21 mouse cellular contexts compared by ENCODE assay signal in the genomic region with DNA sequence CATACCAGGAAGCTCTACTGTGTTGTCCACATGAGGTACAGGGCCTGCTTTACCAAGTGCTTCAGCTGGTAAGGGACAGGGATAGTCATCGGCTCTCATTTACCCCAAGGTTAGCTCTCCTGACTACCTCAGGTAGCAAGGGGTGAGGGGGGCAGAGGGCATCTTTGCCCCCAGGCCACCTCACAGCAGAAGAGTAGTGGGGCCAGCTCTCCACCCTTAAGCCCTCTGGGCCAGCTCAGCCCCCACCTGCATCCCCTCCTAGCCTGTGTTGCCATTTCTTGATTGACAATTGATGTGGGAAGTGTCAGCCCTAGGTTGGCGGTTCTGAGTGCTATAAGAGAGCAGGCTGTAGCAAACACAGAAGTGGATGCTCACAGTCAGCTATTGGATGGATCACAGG. TPM values are rescaled to one million over a fixed set of nuclear protein-coding genes. Genes with fewer than 3 reads are reported as not detected.
DNase-seq lines count a peak whose midpoint lies in the region; ATAC-seq and TF ChIP-seq lines count a peak whose summit lies in the region.
"Had no signal": no experiment of that assay in that cellular context is flagged by ENCODE, and none has a peak within 500 bp of the region (broad histone marks: within the 10 kb centered on the region; RNA-seq: fewer than 3 reads in every experiment).

No protein-coding gene starts in this region.

- 0 out of 2 replicates have a peak, but pooled peaks have one; percentile 29 for ATAC-seq in embryonic facial prominence, embryonic 15.5 days (ENCODE audit: insufficient number of reproducible peaks, low FRiP score, low TSS enrichment, low read depth)
- ATAC-seq in hindbrain, embryonic 13.5 days (ENCODE audit: low FRiP score) = peak; percentile 52; the same call in 1 of the 2 replicates
- ATAC-seq in hindbrain, postnatal 0 days = no peak
- ATAC-seq in midbrain, embryonic 11.5 days (ENCODE audit: low FRiP score) = peak; percentile 38; the same call in 1 of the 2 replicates
- no peak for ATAC-seq in midbrain, postnatal 0 days (ENCODE audit: low FRiP score)
- ATAC-seq: activated CD4-positive, CD25-positive, alpha-beta regulatory T cell, adult 4 months; forebrain, embryonic 14.5 days; hindbrain, embryonic 16.5 days; inflammation-experienced regulatory T-cells, adult 6 months; intestine, embryonic 16.5 days had no signal

- H3K4me2 ChIP-seq in embryonic facial prominence, embryonic 15.5 days (replicated peaks) = no peak overlapping the region
- H3K4me2 ChIP-seq in hindbrain, embryonic 13.5 days = no peak overlapping the region
- H3K4me2 ChIP-seq in hindbrain, postnatal 0 days (ENCODE audit: low read depth, low read length) = no peak overlapping the region
- H3K4me2 ChIP-seq in midbrain, embryonic 11.5 days = no peak overlapping the region
- H3K4me2 ChIP-seq in midbrain, postnatal 0 days (ENCODE audit: low read depth, low read length, poor library complexity, severe bottlenecking) = no peak overlapping the region
- H3K4me2 ChIP-seq: heart, embryonic 13.5 days had no signal

- no peaks in the 10 kb centered on the region for H3K4me1 ChIP-seq in embryonic facial prominence, embryonic 15.5 days
- H3K4me1 ChIP-seq in embryonic facial prominence, embryonic 10.5 days = no peaks in the 10 kb centered on the region
- H3K4me1 ChIP-seq in hindbrain, embryonic 13.5 days (replicated peaks) = no peaks in the 10 kb centered on the region
- H3K4me1 ChIP-seq in hindbrain, postnatal 0 days (ENCODE audit: insufficient read depth, low read length) = no peaks in the 10 kb centered on the region
- H3K4me1 ChIP-seq in midbrain, embryonic 11.5 days (ENCODE audit: control insufficient read depth, insufficient read depth, low read length) = no peaks in the 10 kb centered on the region
- no peaks in the 10 kb centered on the region for H3K4me1 ChIP-seq in midbrain, postnatal 0 days (ENCODE audit: insufficient read depth, low read length)
- H3K4me1 ChIP-seq: heart, embryonic 10.5 days; heart, embryonic 13.5 days had no signal

- H3K9me3 ChIP-seq in embryonic facial prominence, embryonic 15.5 days (replicated peaks) = no peaks in the 10 kb centered on the region
- no peaks in the 10 kb centered on the region for H3K9me3 ChIP-seq in embryonic facial prominence, embryonic 10.5 days
- no peaks in the 10 kb centered on the region for H3K9me3 ChIP-seq in hindbrain, embryonic 13.5 days
- no peaks in the 10 kb centered on the region for H3K9me3 ChIP-seq in hindbrain, postnatal 0 days (ENCODE audit: low read length)
- no peaks in the 10 kb centered on the region for H3K9me3 ChIP-seq in midbrain, embryonic 11.5 days (ENCODE audit: control insufficient read depth, low read length)
- no peaks in the 10 kb centered on the region for H3K9me3 ChIP-seq in midbrain, postnatal 0 days (ENCODE audit: low read length)
- H3K9me3 ChIP-seq: heart, embryonic 10.5 days; heart, embryonic 13.5 days had no signal

- no peak for TF ChIP-seq CTCF in hindbrain, postnatal 0 days (IDR thresholded peaks at IDR 0.05; ENCODE audit: low read depth)
- TF ChIP-seq CTCF in midbrain, postnatal 0 days (IDR thresholded peaks at IDR 0.05) = no peak

- no peak overlapping the region for H3K9ac ChIP-seq in embryonic facial prominence, embryonic 15.5 days
- H3K9ac ChIP-seq in hindbrain, embryonic 13.5 days = no peak overlapping the region
- H3K9ac ChIP-seq in hindbrain, postnatal 0 days (replicated peaks; ENCODE audit: low read length) = no peak overlapping the region
- H3K9ac ChIP-seq in midbrain, embryonic 11.5 days (ENCODE audit: low read length) = no peak overlapping the region
- no peak overlapping the region for H3K9ac ChIP-seq in midbrain, postnatal 0 days (replicated peaks; ENCODE audit: low read length, poor library complexity, severe bottlenecking)
- H3K9ac ChIP-seq: heart, embryonic 13.5 days had no signal

- WGBS in embryonic facial prominence, embryonic 15.5 days = 86% methylated on average over 2 of the region's 2 CpGs
- 91% methylated on average over 2 of the region's 2 CpGs for WGBS in embryonic facial prominence, embryonic 10.5 days
- WGBS in hindbrain, embryonic 13.5 days = 99% methylated on average over 2 of the region's 2 CpGs
- 98% methylated on average over 2 of the region's 2 CpGs for WGBS in hindbrain, postnatal 0 days
- WGBS in midbrain, embryonic 11.5 days = 94% methylated on average over 2 of the region's 2 CpGs
- 98% methylated on average over 2 of the region's 2 CpGs for WGBS in midbrain, postnatal 0 days

- no peak overlapping the region for H3K27ac ChIP-seq in embryonic facial prominence, embryonic 15.5 days (replicated peaks)
- H3K27ac ChIP-seq in embryonic facial prominence, embryonic 10.5 days (replicated peaks) = no peak overlapping the region
- no peak overlapping the region for H3K27ac ChIP-seq in hindbrain, embryonic 13.5 days
- H3K27ac ChIP-seq in hindbrain, postnatal 0 days = no peak overlapping the region
- no peak overlapping the region for H3K27ac ChIP-seq in midbrain, embryonic 11.5 days (ENCODE audit: low read depth, low read length)
- H3K27ac ChIP-seq in midbrain, postnatal 0 days (ENCODE audit: low read depth, low read length) = no peak overlapping the region
- H3K27ac ChIP-seq: heart, adult 2 months; heart, embryonic 10.5 days; heart, embryonic 13.5 days had no signal

- no peak for DNase-seq in embryonic facial prominence, embryonic 10.5 days (ENCODE audit: low spot score)
- DNase-seq in heart, adult 11 months = peak; percentile 56
- no peak for DNase-seq in heart, postnatal 36 days
- no peak for DNase-seq in hindbrain, postnatal 0 days (ENCODE audit: low spot score)
- no peak for DNase-seq in midbrain, embryonic 11.5 days (ENCODE audit: low spot score, missing footprints)
- no peak for DNase-seq in midbrain, postnatal 0 days (ENCODE audit: low spot score)
- DNase-seq: adrenal gland, adult 8-10 months; cerebellum, adult 11-12 months; cerebellum, adult 8-10 months; cerebellum, postnatal 36 days; gastrocnemius, postnatal 25 days; heart, adult 2 months had no signal

- intact Hi-C loops in heart, postnatal 36 days (cut with DNase I) = loop anchor here (5.0 kb wide), 1 partner anchor 520 kb away; no protein-coding TSS in a partner anchor

- H3K27me3 ChIP-seq in embryonic facial prominence, embryonic 15.5 days = no peaks in the 10 kb centered on the region
- H3K27me3 ChIP-seq in embryonic facial prominence, embryonic 10.5 days (replicated peaks; ENCODE audit: low read depth, poor library complexity, severe bottlenecking) = no peaks in the 10 kb centered on the region
- no peaks in the 10 kb centered on the region for H3K27me3 ChIP-seq in hindbrain, embryonic 13.5 days
- H3K27me3 ChIP-seq in hindbrain, postnatal 0 days (ENCODE audit: insufficient read depth, low read length) = no peaks in the 10 kb centered on the region
- no peaks in the 10 kb centered on the region for H3K27me3 ChIP-seq in midbrain, embryonic 11.5 days (ENCODE audit: control insufficient read depth, insufficient read depth, low read length)
- no peaks in the 10 kb centered on the region for H3K27me3 ChIP-seq in midbrain, postnatal 0 days (ENCODE audit: insufficient read depth, low read length)
- H3K27me3 ChIP-seq: heart, embryonic 13.5 days had no signal

- no peak overlapping the region for H3K4me3 ChIP-seq in embryonic facial prominence, embryonic 15.5 days (replicated peaks)
- H3K4me3 ChIP-seq in embryonic facial prominence, embryonic 10.5 days = no peak overlapping the region
- no peak overlapping the region for H3K4me3 ChIP-seq in hindbrain, embryonic 13.5 days
- H3K4me3 ChIP-seq in hindbrain, postnatal 0 days (ENCODE audit: low read length) = no peak overlapping the region
- H3K4me3 ChIP-seq in midbrain, embryonic 11.5 days (ENCODE audit: low read depth, low read length) = no peak overlapping the region
- H3K4me3 ChIP-seq in midbrain, postnatal 0 days (ENCODE audit: low read depth, low read length) = no peak overlapping the region
- H3K4me3 ChIP-seq: heart, adult 2 months; heart, embryonic 10.5 days; heart, embryonic 13.5 days had no signal

- no peaks in the 10 kb centered on the region for H3K36me3 ChIP-seq in embryonic facial prominence, embryonic 15.5 days
- no peaks in the 10 kb centered on the region for H3K36me3 ChIP-seq in embryonic facial prominence, embryonic 10.5 days (replicated peaks)
- no peaks in the 10 kb centered on the region for H3K36me3 ChIP-seq in hindbrain, embryonic 13.5 days
- H3K36me3 ChIP-seq in hindbrain, postnatal 0 days (ENCODE audit: insufficient read depth, low read length) = no peaks in the 10 kb centered on the region
- H3K36me3 ChIP-seq in midbrain, embryonic 11.5 days (ENCODE audit: control insufficient read depth, insufficient read depth, low read length) = no peaks in the 10 kb centered on the region
- H3K36me3 ChIP-seq in midbrain, postnatal 0 days (ENCODE audit: insufficient read depth, low read length) = no peaks in the 10 kb centered on the region
- H3K36me3 ChIP-seq: heart, embryonic 10.5 days; heart, embryonic 13.5 days had no signal

RNA-seq across cellular contexts. Expression of a gene that starts 23.8 kb away (rescaled TPM):
- 2.4 and 2.8 TPM in 2 replicates for polyA plus RNA-seq in embryonic facial prominence, embryonic 15.5 days (2015; fragmentation: Nextera tagmentation; extraction: Ambion mirVana)
- polyA plus RNA-seq in embryonic facial prominence, embryonic 10.5 days (2016; fragmentation: Nextera tagmentation; extraction: Ambion mirVana) = 1.7 TPM in 2 replicates
- 10 to 100 TPM; 22.4 to 32.2 TPM for total RNA-seq in heart, postnatal 36 days (2021)
- polyA plus RNA-seq in hindbrain, embryonic 13.5 days (2015; fragmentation: Nextera tagmentation; extraction: Ambion mirVana) = 3.1 and 3.3 TPM in 2 replicates
- 68.8 and 73.0 TPM in 2 replicates for total RNA-seq in hindbrain, postnatal 0 days (2014; rRNA removed)
- 30.6 and 31.1 TPM in 2 replicates for polyA plus RNA-seq in hindbrain, postnatal 0 days (2015; fragmentation: Nextera tagmentation; extraction: Ambion mirVana)
- 1.6 and 2.2 TPM in 2 replicates for polyA plus RNA-seq in midbrain, embryonic 11.5 days (2014; fragmentation: Nextera tagmentation; extraction: Ambion mirVana)
- total RNA-seq in midbrain, postnatal 0 days (2014; rRNA removed) = 57.3 and 61.6 TPM in 2 replicates
- 16.7 and 17.4 TPM in 2 replicates for polyA plus RNA-seq in midbrain, postnatal 0 days (2015; fragmentation: Nextera tagmentation; extraction: Ambion mirVana)

Comparison
In these comparisons a context has a peak if more than half of its experiments do, and no peak if none do; other contexts are left out.
1. ATAC-seq: peak in embryonic facial prominence, embryonic 15.5 days (single experiment), hindbrain, embryonic 13.5 days (single experiment) and midbrain, embryonic 11.5 days (single experiment); none in hindbrain, postnatal 0 days (single experiment) and midbrain, postnatal 0 days (single experiment).